Mouse (Mus musculus): Measurements from ENCODE around the gene Itga8. TPM values are rescaled to one million over a fixed set of nuclear protein-coding genes. Genes with fewer than 3 reads are reported as not detected.

Gene Itga8
- polyA plus RNA-seq, 1 experiment from 2014 or later = 8.3 TPM

Other genes with a start within 250 kb of the Itga8 start
- gene Mindy3, start 117.5 kb upstream of the Itga8 start, polyA plus RNA-seq (2016; fragmentation: Nextera tagmentation; extraction: Ambion mirVana) = 27.9 and 28.2 TPM in 2 replicates